In the genomic region with DNA sequence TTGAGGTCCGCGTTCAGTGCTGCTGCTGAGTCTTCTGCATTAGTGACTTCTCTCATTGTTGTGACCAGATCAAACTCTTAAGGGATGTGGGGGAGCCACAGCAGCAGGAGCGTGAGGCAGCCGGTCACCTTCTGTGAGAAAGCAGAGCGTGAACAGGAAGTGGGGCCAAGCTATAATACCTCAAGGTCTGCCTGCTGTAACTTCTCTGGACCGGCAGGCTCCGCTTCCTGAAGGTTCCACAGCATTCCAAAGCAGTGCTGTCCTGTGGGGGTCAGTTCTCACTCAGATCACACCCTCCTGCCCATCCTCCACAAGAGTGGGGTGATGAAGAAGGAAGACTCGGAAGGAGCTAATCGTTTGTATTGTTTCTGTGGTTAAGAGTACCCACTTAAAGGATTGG, we compare ENCODE assay signal across 20 mouse cellular contexts. TPM values are rescaled to one million over a fixed set of nuclear protein-coding genes. Genes with fewer than 3 reads are reported as not detected.
DNase-seq lines count a peak whose midpoint lies in the region; ATAC-seq and TF ChIP-seq lines count a peak whose summit lies in the region.
"Had no signal": no experiment of that assay in that cellular context is flagged by ENCODE, and none has a peak within 500 bp of the region (broad histone marks: within the 10 kb centered on the region; RNA-seq: fewer than 3 reads in every experiment).

No protein-coding gene starts in this region.

- 78% methylated on average over 9 of the region's 9 CpGs for WGBS in forebrain, embryonic 16.5 days
- WGBS in forebrain, embryonic 13.5 days = 74% methylated on average over 9 of the region's 9 CpGs
- WGBS in intestine, embryonic 15.5 days = 46% methylated on average over 9 of the region's 9 CpGs
- 40% methylated on average over 9 of the region's 9 CpGs for WGBS in kidney, adult 2 months

- TF ChIP-seq POLR2A in kidney, adult 2 months (IDR thresholded peaks at IDR 0.05; ENCODE audit: low read depth, low read length) = no peak

- peaks cover 9% of the 10 kb centered on the region for H3K4me1 ChIP-seq in forebrain, embryonic 16.5 days (replicated peaks; ENCODE audit: control insufficient read depth, insufficient read depth, low read length)
- peaks cover 7% of the 10 kb centered on the region; the same call in 1 of the 2 replicates for H3K4me1 ChIP-seq in forebrain, embryonic 13.5 days
- peaks cover 8% of the 10 kb centered on the region; the same call in 1 of the 2 replicates for H3K4me1 ChIP-seq in intestine, embryonic 15.5 days (replicated peaks)
- peaks cover 30% of the 10 kb centered on the region for H3K4me1 ChIP-seq in kidney, adult 2 months (ENCODE audit: control insufficient read depth, insufficient read depth, low read length)
- H3K4me1 ChIP-seq: hindbrain, embryonic 15.5 days had no signal

- ATAC-seq in forebrain, embryonic 16.5 days = no peak
- ATAC-seq in forebrain, embryonic 13.5 days = no peak
- ATAC-seq in intestine, embryonic 15.5 days = no peak
- ATAC-seq in frontal cortex, adult (ENCODE audit: low TSS enrichment) = no peak

- no peak for TF ChIP-seq CTCF in kidney, adult 2 months (conservative IDR thresholded peaks at IDR 0.05; ENCODE audit: insufficient read depth, insufficient read length, low read depth, low read length)

- no peak overlapping the region for H3K9ac ChIP-seq in forebrain, embryonic 16.5 days (replicated peaks; ENCODE audit: low read depth, low read length)
- no peak overlapping the region for H3K9ac ChIP-seq in forebrain, embryonic 13.5 days
- no peak overlapping the region for H3K9ac ChIP-seq in intestine, embryonic 15.5 days
- H3K9ac ChIP-seq: heart, embryonic 15.5 days; hindbrain, embryonic 15.5 days; liver, embryonic 14.5 days had no signal

- peak overlapping the region; percentile 1 for H3K27ac ChIP-seq in forebrain, embryonic 16.5 days (ENCODE audit: low read length)
- H3K27ac ChIP-seq in forebrain, embryonic 13.5 days = no peak overlapping the region
- 0 out of 2 replicates have a peak overlapping the region, but pooled peaks have one; percentile 7 for H3K27ac ChIP-seq in intestine, embryonic 15.5 days
- H3K27ac ChIP-seq in kidney, adult 2 months (ENCODE audit: insufficient read depth, low read depth, low read length) = peak overlapping the region; percentile 47
- H3K27ac ChIP-seq: heart, embryonic 15.5 days; hindbrain, embryonic 15.5 days; left cerebral cortex, adult 2 months; liver, embryonic 14.5 days had no signal

- H3K36me3 ChIP-seq in forebrain, embryonic 16.5 days (ENCODE audit: control insufficient read depth, insufficient read depth) = no peaks in the 10 kb centered on the region
- no peaks in the 10 kb centered on the region for H3K36me3 ChIP-seq in forebrain, embryonic 13.5 days (ENCODE audit: poor library complexity, severe bottlenecking)
- H3K36me3 ChIP-seq in intestine, embryonic 15.5 days = no peaks in the 10 kb centered on the region
- H3K36me3 ChIP-seq in kidney, adult 2 months (ENCODE audit: control insufficient read depth, insufficient read depth, low read length) = no peaks in the 10 kb centered on the region
- H3K36me3 ChIP-seq: heart, embryonic 15.5 days; hindbrain, embryonic 15.5 days had no signal

- no peaks in the 10 kb centered on the region for H3K9me3 ChIP-seq in forebrain, embryonic 16.5 days (ENCODE audit: control insufficient read depth, low read length)
- H3K9me3 ChIP-seq in forebrain, embryonic 13.5 days (replicated peaks) = no peaks in the 10 kb centered on the region
- no peaks in the 10 kb centered on the region for H3K9me3 ChIP-seq in intestine, embryonic 15.5 days
- H3K9me3 ChIP-seq: heart, embryonic 15.5 days; hindbrain, embryonic 15.5 days had no signal

- no peaks in the 10 kb centered on the region for H3K27me3 ChIP-seq in forebrain, embryonic 16.5 days (replicated peaks; ENCODE audit: control insufficient read depth, insufficient read depth, low read length)
- H3K27me3 ChIP-seq in forebrain, embryonic 13.5 days = no peaks in the 10 kb centered on the region
- no peaks in the 10 kb centered on the region for H3K27me3 ChIP-seq in intestine, embryonic 15.5 days (replicated peaks)
- no peaks in the 10 kb centered on the region for H3K27me3 ChIP-seq in kidney, adult 2 months (replicated peaks; ENCODE audit: control insufficient read depth, insufficient read depth, low read length)
- H3K27me3 ChIP-seq: heart, embryonic 15.5 days; hindbrain, embryonic 15.5 days had no signal

- no peak overlapping the region for H3K4me3 ChIP-seq in forebrain, embryonic 16.5 days (replicated peaks; ENCODE audit: low read length)
- H3K4me3 ChIP-seq in forebrain, embryonic 13.5 days = no peak overlapping the region
- H3K4me3 ChIP-seq in intestine, embryonic 15.5 days (replicated peaks) = no peak overlapping the region
- no peak overlapping the region for H3K4me3 ChIP-seq in kidney, adult 2 months (ENCODE audit: insufficient read depth, low read depth, low read length)
- H3K4me3 ChIP-seq: heart, embryonic 15.5 days; hindbrain, embryonic 15.5 days; left cerebral cortex, adult 2 months had no signal

- peak; percentile 46 for DNase-seq in kidney, adult 2 months
- DNase-seq in kidney, postnatal 14 days = peak; percentile 52
- no peak for DNase-seq in T-cell, adult 2 months (ENCODE audit: low spot score)
- DNase-seq in frontal cortex, postnatal 10 days (ENCODE audit: low spot score in 2 of 2) = no peak
- DNase-seq: cerebellum, adult 2 months; gastrocnemius, postnatal 10 days; heart, adult 18-20 months; heart, postnatal 4 days; lung, postnatal 10 days; right cerebral cortex, postnatal 25 days had no signal

- H3K4me2 ChIP-seq in forebrain, embryonic 16.5 days (ENCODE audit: low read length) = no peak overlapping the region
- no peak overlapping the region for H3K4me2 ChIP-seq in forebrain, embryonic 13.5 days
- H3K4me2 ChIP-seq in intestine, embryonic 15.5 days (replicated peaks) = no peak overlapping the region
- H3K4me2 ChIP-seq: heart, embryonic 15.5 days; hindbrain, embryonic 15.5 days had no signal

RNA-seq across cellular contexts. Expression of gene Map3k21, which starts 10.5 kb away (rescaled TPM):
- polyA plus RNA-seq in forebrain, embryonic 16.5 days (2015; fragmentation: Nextera tagmentation; extraction: Ambion mirVana) = 0.40 and 0.49 TPM in 2 replicates
- polyA plus RNA-seq in forebrain, embryonic 13.5 days (2015; fragmentation: Nextera tagmentation; extraction: Ambion mirVana) = 0.08 and 0.10 TPM in 2 replicates
- polyA plus RNA-seq in intestine, embryonic 15.5 days (2015; fragmentation: Nextera tagmentation; extraction: Ambion mirVana) = 4.2 and 4.5 TPM in 2 replicates
- polyA plus RNA-seq in kidney, adult 2 months (2012; rRNA removed) = 4.4 and 5.0 TPM in 2 replicates
- polyA plus RNA-seq: limb, embryonic 11.5 days; thymus, postnatal 0 days had no signal

RNA-seq across cellular contexts. Expression of gene Pcnx2, which starts 22.6 kb away (rescaled TPM):
- polyA plus RNA-seq in forebrain, embryonic 16.5 days (2015; fragmentation: Nextera tagmentation; extraction: Ambion mirVana) = 3.1 and 5.6 TPM in 2 replicates
- 2.1 and 2.5 TPM in 2 replicates for polyA plus RNA-seq in forebrain, embryonic 13.5 days (2015; fragmentation: Nextera tagmentation; extraction: Ambion mirVana)
- 0.11 and 0.13 TPM in 2 replicates for polyA plus RNA-seq in intestine, embryonic 15.5 days (2015; fragmentation: Nextera tagmentation; extraction: Ambion mirVana)
- polyA plus RNA-seq in kidney, adult 2 months (2012; rRNA removed) = 0.20 and 0.23 TPM in 2 replicates
- polyA plus RNA-seq: limb, embryonic 11.5 days had no signal

Comparison
In these comparisons a context has a peak if more than half of its experiments do, and no peak if none do; other contexts are left out.
1. DNase-seq: peak in kidney, adult 2 months (single experiment) and kidney, postnatal 14 days (single experiment); none in T-cell, adult 2 months (single experiment) and frontal cortex, postnatal 10 days (0 of 2).